Mouse (Mus musculus): ENCODE data around the gene Gm20806.
"Not testable (repeated sequence)": the region's sequence is repeated elsewhere in the genome, so short reads cannot be mapped to it uniquely, and the experiment has no call there.

Gm20806 gene

GRCm38 (mm10) chrY:78837956-78838355 lies at the start of gene Gm20806:
Gm20806 (minus strand) TSS chrY:78838056.
- not testable (repeated sequence) for DNase-seq
